Mouse (Mus musculus) large intestine, adult 2 months (tissue): Measurements from ENCODE around the gene Fam222b. TPM values are rescaled to one million over a fixed set of nuclear protein-coding genes. Genes with fewer than 3 reads are reported as not detected.
"Not testable (repeated sequence)": the region's sequence is repeated elsewhere in the genome, so short reads cannot be mapped to it uniquely, and the experiment has no call there.

Source experiments
- DNase-seq: peaks from one replicate; pipeline ENCODE4 v3.0.0-alpha.2; 2012; ENCODE audit warnings: low read depth, low spot score
- WGBS: fragments of 180-500 bp; shearing (Covaris S2); methylation state at CpG from one replicate; pipeline ENCODE4 v1.1.7; 2018; 5-methylcytosine and 5-hydroxymethylcytosine counted together
- polyA plus RNA-seq: library from polyadenylated mRNA; depleted of rRNA; stranded (reverse); fragments of >200 nt; gene quantifications from 2 replicates; pipeline ENCODE4 v1.2.3, GENCODE M21; 2012

Fam222b gene
- polyA plus RNA-seq, 1 experiment: 7.8 TPM

DNA sequence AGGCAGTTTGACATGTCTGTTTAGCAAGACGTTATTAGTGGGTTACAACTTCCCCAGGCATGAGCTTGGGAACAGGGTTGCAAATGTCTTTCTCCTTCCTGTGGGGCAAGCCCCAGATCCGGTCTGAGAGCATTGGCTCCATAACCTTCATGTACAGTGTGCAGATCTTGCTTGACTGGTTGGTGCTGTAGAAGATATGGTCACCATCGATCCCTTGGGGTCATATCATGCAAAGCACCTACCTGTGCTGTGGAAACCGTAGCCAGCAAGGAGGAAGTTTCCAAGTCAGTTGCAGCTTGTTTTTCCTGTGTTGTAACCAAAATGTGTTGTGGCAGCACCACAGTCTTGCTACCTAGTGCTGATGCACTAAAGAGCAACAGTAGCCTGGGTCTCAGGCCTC is 32.3 kb downstream of the Fam222b start:
- 51% methylated on average over 4 of the region's 4 CpGs for WGBS

DNA sequence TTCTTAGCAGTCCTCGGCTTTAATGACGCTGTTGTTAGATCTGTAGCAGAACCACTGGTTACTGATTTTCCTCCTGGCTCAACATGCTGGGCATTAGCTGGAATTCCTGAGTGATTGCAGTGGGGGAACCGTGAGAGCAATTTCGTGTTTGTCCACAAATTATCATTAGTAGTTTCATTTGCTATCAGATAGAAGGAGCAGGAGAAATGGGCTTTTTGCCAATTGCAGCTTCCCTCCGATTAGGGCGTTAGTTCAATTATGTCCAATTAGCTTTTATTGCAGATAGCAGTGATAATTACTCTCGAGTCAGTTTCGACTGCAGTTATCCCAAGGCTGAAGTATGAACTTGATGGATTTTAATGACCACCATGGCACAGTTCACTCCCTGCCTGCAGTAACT is 35.0 kb downstream of the Fam222b start:
- 51% methylated on average over 8 of the region's 8 CpGs for WGBS
- DNase-seq: no peak

More for the DNA sequence above, 32.3 kb downstream of the Fam222b start:
- no peak for DNase-seq

DNA sequence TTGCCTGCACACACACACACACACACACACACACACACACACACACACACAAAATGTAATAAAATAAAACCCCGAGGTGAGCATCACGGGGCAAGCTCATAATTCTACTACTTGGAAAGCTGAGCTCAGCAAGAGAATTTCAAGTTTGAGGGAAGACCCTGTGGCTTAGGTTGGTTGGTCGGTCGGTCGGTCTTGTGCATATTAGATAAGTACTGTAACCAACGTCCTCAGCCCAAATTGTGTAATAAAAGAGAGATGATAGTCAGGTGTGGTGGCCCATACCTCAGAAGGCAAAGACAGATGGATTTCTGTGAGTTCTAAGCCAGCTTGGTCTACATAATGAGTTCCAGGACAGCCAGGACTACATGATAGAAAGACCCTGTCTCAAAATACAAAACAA is 39.5 kb downstream of the Fam222b start:
- DNase-seq: no peak
- WGBS: 80% methylated on average over 6 of the region's 6 CpGs

DNA sequence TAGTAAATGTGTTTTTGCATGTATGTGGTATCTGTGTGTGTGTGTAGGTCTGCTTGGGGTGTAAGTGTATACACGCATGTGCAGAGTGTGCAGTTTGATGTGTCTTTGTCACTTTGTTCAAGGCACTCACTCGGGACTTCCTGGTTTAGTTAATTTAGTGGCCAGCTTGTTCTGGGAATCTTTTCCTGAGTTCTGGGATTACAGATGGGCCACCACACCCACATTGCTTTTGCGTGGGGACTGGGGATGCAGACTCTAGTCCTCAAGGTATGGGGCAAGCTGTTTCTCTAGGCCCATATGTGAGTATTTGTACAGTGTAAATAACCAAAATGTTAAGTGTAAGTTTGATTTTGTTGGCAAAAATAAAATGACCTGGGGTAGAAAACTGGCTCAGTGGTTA is 39.9 kb downstream of the Fam222b start:
- DNase-seq: no peak
- 62% methylated on average over 3 of the region's 3 CpGs for WGBS

DNA sequence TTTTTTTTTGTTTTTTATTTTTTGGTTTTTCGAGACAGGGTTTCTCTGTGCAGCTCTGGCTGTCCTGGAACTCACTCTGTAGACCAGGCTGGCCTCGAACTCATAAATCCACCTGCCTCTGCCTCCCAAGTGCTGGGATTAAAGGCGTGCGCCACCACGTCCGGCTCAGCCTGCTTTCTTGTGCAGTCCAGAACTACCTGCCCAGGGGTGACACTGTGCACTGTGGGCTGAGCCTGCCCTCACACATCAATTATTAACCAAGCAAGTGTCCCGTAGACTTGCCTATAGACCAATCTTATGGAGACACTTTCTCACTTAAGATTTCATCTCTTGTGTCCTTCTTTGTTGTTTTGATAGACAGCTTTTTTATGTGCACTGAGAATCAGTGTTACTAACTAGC is 40.9 kb downstream of the Fam222b start:
- WGBS: 44% methylated on average over 7 of the region's 7 CpGs
- DNase-seq: not testable (repeated sequence)

DNA sequence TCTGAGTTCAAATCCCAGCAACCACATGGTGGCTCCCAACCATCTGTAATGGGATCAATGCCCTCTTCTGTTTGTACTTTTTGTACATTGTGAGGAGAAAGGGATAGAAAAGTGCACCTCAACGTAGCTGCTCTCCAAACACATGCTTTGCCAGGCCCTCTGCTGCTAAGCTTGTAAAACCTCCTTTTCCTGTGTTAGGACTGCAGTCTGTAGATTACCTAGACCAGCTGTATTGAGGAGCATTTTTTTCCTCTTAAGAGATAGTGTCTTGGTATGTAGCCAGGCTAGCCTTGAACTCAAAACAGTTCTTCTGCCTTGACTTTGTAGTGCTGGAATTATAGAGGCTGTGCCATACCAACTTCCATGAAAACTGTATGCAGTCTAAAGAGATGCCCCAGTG is 41.7 kb downstream of the Fam222b start:
- 47% methylated on average over 1 of the region's 1 CpGs for WGBS
- DNase-seq: no peak

DNA sequence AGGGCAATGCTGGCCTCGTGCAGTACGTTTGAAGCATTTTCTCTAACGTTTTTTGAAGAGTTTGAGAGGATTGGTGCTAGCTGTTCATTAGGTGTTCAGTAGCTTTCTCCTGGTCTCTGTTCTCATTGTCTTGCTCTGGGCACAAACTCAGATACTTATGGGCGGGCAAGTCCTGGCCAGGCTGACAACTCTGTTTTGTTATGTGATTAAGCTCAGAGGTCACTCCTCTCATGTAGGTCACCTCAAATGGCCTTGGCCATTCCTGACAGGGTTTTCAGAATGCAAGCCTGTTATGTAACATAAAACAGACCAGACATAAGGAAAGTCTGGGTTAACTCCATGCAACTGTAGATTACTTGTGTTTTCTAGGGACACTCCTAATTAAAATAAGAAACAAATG is 43.1 kb downstream of the Fam222b start:
- 79% methylated on average over 4 of the region's 4 CpGs for WGBS
- no peak for DNase-seq

DNA sequence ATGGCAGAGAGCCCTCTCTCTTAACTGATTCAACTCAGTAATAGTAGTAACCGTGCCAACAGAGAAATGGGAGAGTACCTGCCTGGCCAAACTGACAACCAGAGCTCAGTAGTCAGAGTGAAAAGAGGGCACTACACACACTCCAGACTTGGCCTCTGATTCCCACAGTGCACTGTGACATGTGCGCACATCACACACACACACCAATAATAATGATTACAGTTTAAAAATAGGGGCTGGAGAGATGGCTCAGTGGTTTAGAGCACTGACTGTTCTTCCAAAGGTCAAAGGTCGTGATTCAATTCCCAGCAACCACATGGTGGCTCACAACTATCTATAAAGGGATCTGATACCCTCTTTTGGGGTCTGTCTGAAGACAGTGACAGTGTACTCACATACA is 43.6 kb downstream of the Fam222b start:
- no peak for DNase-seq
- WGBS: 92% methylated on average over 3 of the region's 3 CpGs

DNA sequence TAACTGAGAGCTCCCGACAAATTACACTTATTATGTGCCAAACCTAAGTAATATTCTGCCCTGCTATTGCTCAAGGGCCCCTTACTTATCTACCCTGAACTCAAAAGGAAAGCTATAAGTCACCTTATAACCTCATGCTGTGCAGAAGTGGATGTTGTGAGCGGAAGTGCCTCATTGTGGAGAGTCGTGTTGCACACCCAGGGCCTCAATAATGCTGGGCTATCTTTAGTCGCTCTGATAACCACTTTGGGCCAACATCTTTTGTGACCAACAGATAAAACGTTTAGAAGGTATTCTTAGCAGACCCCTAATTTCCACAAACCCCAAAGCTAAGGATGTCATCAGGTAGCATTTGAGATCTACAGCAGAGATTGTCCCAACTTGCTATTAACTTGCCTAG is 46.2 kb downstream of the Fam222b start:
- no peak for DNase-seq
- 78% methylated on average over 5 of the region's 5 CpGs for WGBS

DNA sequence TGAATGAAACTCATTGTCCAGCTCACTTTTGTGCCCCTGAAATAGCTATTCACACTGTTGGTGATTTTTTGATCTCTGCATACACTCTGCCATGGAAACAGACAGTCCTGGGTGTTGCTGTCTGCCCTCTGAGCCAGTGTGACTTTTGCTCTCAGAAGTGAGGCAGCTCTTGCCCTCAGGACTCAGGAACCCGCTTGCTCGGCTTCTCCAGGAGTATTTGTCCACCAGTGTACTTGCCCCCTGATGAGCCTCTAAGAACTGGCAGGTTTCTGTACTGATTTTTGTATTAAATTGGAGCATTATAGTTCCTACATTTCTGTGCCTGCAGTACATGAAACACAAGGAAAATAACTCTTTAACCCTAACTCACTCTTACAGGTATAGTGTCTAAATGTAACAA is 49.1 kb downstream of the Fam222b start:
- DNase-seq: no peak
- 91% methylated on average over 2 of the region's 2 CpGs for WGBS

DNA sequence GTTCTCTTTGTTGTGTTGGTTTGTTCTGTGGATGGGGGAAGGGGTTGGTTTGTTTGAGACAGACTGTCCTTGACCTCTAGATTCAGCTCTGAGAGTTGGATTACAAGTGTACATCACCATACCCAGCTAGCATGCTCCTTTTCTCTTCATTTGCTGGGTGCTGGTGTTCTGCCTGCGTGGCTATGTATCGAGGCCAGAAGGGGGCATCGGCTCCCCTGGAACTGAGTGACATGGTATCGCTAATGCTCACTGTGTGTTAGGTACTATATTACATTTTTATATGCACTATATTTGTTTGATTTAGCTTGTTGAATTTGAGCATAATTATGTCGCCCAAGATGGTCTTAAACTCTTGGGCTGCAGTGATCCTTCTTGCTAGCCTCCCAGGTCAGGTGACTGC is 51.7 kb downstream of the Fam222b start:
- no peak for DNase-seq

DNA sequence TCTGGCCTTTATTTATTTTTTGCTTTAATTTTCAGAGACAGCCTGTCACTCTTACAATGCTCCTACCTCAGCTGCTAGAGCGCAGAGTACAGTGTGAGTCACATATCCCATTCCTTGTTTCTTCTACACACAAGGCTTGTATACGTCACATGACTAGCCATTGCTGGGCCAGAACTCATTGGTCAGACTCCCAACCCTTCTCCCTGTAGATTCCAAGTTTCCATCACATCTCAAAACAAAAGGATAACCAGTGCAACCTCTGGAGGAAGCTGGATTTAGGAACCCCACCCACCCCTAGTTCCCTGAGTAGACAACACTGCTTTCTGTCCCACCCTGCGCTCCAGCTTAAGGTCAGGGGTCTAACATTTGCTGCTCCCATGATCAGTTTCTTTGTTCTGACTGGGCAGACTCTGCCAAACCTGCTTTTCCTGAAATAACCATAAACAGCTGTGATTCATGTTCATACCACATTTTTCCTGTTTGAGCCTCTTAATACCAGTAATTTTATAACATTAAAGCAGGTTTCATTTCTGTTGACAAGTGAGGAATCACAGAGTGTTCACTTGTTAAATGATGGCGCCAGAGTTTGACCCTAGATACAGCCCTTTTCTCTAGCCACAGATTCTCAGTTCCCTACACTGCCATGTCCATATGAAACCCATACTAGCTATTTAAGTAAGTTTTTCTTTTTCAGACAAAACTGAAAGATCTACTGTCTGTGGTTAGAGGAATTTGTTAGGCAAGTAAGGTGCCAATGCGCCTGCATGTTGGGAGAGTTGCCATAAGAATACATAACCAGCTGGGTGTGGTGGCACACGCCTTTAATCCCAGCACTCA is 52.5 kb downstream of the Fam222b start:
- DNase-seq: no peak
- 73% methylated on average over 6 of the region's 6 CpGs for WGBS

More for the DNA sequence above, 51.7 kb downstream of the Fam222b start:
- 68% methylated on average over 5 of the region's 5 CpGs for WGBS

DNA sequence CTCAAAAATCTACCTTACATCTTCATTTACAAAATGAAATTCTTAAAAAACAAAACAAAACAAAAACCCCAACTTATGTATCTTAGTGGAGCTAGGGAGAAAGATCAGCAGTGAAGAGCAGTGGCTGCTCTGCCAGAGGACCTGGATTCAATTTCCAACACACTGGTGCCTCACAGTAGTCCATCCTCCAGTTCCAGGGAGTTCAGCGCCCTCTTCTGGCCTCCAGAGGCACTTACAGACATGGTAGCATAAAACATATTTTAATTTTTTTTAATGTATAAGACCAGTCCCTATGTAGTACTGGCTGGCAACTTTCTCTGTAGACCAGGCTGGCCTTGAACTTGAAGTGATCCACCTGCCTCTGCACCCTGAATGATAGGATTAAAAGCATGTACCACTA is 56.7 kb downstream of the Fam222b start:
- 36% methylated on average over 1 of the region's 1 CpGs for WGBS
- no peak for DNase-seq

DNA sequence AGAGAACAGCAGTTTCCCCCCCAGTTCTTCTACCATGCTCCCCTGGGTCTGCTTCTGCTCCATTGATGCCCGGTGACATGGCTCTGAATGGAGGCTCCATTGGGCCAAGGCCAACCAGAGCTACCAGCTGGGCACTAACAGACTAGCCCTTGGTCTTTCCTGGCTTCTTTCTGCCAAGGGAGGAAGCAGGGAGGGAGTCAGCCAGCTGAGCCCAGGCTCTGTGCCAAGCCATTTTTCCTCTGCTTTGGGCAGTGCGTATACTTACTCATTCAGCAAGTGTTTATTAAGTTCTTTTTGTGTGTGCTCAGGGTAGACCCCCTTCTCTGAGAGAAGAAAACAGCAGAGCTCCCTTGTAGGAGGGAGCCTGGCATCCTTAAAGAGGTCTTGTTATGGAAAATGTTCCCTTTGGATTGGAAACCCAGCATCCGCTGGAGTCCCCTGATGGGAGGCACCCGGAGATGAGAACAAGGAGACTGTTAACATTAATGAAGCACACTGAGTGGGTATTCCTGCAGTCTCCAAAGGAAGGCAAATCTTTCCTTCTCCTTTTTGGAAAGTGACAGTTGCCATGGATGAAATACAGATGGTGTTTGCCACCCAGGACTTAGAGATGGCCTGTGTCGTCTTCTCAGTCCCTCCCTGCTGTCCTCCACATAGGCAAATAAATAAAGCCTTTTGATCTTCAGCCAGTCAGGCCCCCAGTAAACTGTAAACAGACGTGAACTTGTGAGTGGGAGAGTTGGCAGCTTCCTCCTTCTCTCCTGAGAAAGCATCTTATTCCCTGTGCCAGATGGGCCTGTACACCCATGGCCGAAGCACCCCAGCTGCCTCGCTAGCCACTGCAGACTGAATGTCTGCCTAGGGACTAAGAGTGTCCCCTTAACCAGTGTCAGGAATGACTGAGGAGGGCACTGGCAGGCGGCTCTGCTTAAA is 58.1 kb downstream of the Fam222b start:
- 61% methylated on average over 9 of the region's 9 CpGs for whole genome bisulfite sequencing
- no peak for DNase-seq

DNA sequence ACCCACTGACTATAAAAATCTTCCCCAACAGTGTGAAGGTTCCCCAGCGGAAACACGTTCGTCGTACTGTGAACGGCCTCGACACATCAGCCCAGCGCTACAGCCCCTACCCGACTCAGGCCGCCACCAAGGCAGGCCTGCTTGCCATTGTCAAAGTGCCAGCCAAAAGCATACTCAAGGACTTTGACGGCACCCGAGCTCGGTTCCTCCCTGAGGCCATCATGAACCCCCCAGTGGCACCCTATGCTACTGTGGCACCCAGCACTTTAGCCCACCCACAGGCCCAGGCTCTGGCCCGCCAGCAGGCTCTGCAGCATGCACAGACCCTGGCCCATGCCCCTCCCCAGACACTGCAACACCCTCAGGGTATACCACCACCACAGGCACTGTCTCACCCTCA is 59.3 kb downstream of the Fam222b start:
- no peak for DNase-seq
- WGBS: 82% methylated on average over 13 of the region's 13 CpGs

DNA sequence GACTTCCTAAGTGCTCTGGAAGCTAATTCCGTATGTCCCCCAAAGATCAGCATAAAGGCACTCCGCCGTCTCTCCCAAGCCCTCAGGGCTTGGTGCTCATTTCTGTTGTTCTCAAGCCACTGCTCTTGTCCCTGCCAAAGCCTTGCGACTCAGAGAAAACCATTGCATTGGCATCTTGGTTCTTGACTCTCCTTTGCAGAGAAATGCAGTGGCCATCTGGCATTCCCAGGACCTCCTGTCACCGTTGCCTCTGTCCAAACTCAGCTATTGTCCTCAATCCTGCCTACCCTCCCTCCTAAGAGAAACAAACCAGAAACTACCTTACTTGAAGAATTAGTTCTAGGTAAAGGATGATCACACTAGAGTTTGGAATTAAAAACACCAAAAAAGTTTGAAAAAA is 61.2 kb downstream of the Fam222b start:
- 86% methylated on average over 5 of the region's 5 CpGs for WGBS
- no peak for DNase-seq

DNA sequence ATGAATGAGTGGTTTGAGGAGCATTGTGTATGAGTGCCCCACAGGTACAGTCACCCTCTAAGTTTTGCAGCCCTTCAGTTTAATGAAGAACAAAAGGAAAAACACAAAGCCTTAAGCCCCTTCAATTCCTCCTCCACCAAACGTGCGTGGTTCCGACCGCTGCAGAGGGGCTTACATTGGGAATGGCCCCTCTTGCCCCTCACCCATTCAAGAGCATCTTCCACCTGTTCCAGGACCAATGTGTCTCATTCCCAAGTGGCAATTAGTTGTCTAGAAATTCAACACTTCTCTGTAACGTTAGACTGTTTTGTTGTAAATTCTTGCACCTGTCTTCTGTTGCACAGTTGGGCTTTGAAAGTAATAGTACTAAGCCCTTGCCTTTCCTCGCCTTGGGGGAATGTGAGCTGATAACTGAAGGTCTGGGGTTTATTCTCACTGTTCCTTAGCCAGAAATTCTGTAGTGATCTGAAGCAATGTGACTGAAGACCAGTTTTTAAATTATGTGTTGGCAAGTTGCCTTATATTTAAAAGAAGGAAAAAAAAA is 61.8 kb downstream of the Fam222b start:
- DNase-seq: no peak
- WGBS: 78% methylated on average over 6 of the region's 6 CpGs

DNA sequence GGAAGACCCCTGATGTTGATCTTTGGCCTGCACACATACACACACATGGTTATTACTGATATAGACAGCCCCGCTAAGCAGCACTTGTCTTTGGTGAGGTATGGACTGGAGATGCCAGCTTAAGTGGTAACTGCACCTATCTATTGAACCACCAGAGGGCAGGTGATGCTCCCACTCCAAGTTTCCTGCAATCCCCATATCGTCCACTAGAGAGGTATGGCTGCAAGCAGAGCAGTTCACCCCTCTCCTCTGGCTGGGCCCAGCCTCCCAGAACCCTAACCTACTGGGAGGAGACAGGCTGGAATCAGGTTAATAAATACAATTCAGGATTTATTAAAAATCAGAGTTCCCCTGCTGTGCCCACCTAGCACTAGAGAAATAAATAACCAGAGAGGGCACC is 64.6 kb downstream of the Fam222b start:
- 10% methylated on average over 2 of the region's 2 CpGs for WGBS
- no peak for DNase-seq

DNA sequence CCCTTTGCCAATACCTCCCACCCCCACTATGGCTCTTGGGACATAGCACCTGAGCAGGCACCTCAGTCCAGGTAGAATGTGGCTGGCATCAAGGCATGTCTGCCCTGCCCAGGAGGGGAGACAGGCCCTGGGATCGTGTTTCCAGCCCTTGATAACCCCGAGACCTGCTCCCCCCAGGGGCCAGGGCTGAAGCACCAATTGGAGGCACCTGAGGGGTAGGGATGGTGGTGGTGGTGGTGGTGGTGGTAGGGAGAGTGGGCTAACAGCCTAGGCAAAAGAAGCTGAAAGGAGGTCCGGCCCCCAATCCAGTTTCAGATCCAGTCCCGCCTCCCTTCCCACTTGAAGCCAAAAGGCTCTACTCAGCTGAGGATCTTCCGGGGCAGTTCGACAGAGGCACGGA is 65.1 kb downstream of the Fam222b start:
- 70% methylated on average over 7 of the region's 7 CpGs for WGBS
- no peak for DNase-seq

DNA sequence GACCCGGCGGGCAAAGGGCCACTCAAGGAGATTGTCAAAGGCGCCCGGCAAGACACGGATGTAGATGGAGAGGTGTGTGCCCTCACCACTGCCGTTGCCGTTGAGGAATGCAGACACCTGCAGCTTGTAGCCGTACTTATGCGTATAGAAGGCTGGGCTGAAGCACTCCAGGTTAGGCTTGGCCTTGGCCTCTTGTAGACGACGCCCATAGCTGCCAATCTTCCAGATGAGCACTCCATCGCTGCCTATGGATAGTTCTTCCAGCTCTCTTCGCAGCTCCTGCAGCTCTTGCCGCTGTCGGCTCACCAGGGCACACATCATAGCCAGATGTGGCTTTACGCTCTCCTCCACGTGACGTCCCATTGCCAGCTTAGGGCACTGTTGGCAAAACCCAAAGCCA is 65.7 kb downstream of the Fam222b start:
- DNase-seq: no peak
- 77% methylated on average over 18 of the region's 18 CpGs for WGBS

DNA sequence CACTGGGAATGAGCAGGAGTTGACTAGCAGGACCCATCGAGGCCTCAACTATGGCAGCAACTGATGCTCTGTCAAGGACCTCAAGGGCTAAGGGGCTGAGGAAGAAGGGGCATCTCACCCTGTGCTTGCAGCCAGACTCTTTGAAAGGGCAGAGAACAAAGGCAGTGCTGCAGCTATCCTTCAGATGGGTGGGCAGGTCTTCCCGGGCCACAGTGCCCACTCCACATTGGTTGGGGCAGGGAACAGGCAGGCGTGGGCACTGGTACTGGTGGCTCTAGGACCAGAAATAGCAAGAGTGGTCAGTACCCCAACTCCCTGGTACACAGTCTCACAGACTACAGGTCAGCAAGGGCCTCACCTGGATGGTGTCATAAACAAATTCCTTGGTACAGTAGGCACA is 66.2 kb downstream of the Fam222b start:
- WGBS: 83% methylated on average over 3 of the region's 3 CpGs
- no peak for DNase-seq
